Mouse (Mus musculus): ENCODE measurements around the gene Rapgef1.
A peak's percentile ranks its signal among the peaks of the same experiment; 100 is the strongest.
"Not testable (repeated sequence)": the region's sequence is repeated elsewhere in the genome, so short reads cannot be mapped to it uniquely, and the experiment has no call there.

Rapgef1 gene

DNA sequence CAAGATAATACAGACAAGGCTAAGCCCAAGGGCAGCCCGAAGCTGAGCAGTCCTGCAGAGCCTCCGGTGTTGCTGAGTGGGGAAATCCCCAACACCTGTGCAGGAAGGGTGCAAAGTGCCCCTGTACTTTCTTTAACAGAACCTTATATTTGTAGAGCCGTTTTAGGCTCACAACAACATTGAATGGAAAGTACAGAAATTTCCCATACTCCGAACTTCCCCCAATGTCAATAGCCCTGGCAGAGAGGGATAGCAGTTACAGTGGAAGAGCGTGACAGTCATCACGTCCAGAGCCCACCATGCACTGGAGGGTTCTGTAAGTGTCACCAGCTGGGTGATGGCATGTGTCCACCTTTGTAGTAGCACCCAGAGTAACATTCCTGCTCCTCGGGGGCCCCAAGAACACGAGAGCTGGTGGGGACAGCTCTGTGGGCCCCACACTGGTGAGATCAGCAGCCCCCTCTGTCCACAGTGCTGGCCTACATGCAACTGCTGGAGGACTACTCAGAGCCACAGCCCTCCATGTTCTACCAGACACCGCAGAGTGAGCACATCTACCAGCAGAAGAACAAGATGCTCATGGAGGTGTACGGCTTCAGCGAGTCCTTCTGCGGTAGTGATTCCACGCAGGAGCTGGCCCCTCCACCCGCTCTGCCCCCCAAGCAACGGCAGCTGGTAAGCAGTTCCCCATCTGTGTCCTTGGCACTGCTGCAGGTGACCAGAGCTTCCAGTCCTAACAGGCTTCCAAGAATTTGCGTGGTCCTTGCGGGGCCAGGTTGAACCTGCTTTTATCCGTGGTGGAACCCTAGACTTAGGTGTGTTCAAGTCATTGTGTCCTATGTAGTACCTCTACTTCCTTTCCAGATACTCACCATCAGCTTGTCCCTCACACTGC, 87.5 kb downstream of the Rapgef1 start:
- DNase-seq = peak; percentile 85

DNA sequence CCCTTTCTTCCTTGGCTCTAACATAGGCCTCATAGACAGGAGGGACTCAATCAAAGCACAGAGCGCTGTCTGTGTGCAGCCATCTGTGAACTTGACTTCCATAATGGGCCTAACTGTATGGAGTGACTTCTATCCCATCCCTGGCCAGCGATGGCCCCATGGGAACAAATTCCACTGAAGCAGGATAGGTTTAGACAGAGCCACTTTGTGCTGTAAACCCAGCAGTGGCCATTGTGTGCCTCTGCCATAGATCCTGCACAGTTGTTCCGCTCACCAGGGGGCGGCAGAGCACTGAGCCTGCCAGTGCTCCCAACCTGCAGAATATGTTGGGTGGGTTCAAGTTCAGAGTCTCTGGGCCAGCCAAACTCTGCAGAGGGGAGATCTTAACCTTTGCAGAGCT, 88.2 kb downstream of the Rapgef1 start:
- peak; percentile 58 for DNase-seq

DNA sequence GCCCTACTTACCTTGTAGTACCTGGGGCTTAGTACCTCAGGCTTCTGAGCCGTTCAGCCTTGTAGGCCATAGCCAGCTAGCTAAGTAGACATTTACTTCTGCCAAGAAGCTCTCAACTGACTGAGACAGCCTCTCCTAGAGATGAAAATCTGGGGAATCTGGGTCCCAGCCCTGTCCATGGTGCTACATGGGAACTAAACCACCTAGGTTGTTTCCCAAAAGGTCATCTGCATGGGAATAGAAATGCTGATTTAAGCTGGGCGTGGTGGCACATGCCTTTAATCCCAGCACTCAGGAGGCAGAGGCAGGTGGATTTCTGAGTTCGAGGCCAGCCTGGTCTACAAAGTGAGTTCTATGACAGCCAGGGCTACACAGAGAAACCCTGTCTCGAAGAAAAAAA, 88.7 kb downstream of the Rapgef1 start:
- DNase-seq = not testable (repeated sequence)

DNA sequence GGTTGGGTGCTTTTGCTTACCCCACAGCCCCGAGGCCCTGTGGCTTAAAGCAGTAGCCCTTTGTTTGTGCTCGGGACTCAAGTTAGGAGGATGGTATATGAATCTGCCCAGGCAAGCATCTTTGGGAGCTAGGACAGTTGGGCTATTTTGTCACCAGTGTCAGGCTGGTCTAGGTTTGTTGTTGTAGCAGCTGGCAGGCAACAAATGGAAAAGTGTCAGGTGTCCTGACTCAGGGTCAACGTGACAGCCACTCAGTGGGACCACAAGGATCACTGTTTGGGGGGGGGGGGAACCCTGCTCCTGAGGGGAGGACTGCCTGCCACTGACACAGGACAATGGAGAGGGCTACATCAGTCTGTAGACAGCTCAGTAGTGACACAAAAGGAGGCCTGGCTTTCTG, 91.5 kb downstream of the Rapgef1 start:
- no peak for DNase-seq

DNA sequence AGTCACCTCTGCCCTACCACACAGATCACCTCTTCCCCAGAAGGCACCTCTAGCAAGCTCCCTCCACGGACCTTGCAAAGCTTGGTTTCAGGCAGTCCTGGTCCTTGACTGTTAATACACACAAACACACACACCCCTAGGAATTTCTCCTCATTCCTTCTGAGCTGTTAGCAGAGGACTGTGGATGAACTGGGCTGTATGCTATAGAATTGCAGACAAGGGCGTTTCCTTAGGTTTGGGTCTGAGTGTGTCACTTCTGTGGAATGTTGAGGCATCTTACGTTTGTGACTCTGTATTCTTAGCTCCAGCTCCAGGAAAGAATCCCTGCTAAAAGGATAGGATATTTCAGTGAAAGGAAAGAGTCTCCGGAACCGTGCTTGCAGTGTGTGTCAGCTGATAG, 92.4 kb downstream of the Rapgef1 start:
- no peak for DNase-seq

DNA sequence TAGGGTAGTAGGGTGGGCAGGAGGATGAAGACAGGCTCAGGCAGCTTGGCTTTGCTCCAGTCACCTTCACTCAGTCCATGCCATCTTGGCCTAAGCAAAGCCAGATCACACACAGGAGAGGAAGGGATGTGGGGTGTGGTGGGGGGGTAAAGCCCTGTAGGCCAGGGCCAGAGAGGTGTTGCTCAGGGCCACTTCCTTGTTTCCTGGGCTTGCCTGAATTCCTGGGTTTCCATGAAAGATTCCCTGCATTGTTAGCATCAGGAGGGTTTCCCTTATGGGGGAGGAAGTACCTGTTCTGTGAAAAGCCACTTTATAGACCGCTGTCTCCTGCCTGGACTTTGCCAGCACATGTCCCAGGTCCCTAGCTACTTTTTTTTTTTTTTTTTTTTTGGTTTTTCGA, 94.0 kb downstream of the Rapgef1 start:
- DNase-seq = no peak

DNA sequence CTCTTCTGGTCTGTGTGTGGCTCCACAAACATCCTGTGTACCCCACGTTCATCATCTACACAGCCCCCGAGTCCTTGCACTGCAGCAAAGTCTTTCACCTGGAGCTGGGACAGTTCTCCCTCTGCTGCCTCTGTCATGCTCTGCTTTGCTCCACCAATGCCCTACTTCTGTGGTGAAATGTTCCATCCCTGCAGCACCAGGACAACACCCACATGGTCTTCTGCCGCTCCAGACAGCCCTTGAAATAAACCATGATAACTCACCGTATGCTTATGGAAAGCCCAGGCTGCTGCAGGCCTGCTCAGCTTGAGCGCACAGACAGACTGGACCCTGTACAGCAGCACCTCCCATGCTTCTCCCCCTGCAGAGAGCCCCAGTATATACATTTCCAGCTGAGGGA, 94.6 kb downstream of the Rapgef1 start:
- no peak for DNase-seq

DNA sequence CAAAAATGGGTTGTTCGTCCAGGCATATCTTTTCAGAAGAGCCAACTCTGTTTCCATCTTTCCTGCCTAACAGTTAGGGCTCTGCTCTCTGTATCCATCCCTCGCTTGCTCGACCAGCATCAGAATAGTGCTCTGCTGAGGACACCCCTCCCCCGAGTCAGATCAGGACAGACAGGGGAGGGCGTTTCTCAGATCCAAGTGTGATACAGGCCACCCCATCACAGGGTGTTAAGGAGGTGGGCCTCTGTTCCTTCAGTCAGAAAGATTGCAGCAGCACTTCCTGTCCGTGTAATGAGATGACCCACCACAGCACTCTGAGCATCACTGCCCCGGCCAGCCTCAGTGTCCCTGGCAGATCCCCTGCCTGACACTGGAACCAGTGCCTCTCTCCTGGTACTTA, 96.6 kb downstream of the Rapgef1 start:
- no peak for DNase-seq

DNA sequence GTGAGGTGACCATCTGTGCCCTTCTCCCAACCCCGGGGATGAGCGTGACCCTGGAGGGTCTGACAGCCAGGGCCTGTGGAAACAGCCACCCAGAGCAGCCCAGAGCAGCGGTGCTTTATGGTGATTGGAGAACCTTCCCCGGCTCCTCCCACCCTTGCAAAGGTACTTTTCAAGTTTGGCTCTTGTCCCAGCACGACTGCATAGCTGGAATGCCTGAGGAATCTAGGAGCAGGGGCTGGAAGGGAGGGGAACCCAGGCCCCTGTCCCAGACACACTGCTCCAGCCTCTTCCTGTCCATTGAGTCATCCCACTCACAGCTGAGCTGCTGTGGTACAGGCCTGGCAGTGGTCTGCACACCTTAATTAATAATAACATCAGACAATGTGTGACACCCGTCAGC, 97.2 kb downstream of the Rapgef1 start:
- no peak for DNase-seq

DNA sequence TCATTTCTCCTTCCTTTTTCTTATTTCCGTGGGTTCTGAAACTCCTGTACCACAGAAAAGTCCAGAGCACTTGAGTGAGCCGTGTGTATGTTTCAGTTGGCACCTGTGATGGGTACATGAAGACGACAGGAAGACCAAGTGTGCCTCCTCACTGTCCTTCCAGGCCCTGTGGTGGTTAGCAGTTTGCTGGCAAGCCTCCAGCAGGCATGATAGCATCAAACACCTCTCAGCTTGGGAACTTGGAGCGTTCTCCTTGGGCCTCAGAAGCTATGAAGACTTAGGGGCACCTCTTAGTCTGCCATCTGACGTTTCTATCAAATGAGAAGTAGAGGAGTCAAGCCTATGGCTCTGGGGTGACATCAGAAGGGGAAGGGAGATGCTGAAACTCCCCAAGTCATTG, 99.1 kb downstream of the Rapgef1 start:
- DNase-seq = no peak

DNA sequence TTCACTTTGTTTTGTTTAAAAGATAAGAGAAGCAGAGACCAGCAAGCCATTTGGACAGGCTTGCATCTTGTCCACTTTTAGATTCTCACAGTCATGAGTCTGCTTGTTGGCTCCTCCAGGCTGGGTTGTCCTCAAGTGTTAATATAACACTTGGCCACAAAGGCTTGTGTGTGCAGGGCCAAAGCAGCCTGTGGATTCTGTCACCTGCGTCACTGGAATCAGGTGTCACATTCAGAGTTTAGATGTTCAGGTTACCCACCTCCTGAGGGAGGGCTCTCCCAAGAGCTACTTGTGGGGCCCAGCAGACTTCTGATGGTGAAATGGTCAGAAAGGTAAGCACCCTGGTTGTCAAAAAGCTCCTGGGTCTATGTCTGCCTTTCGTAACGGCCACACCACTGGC, 103.6 kb downstream of the Rapgef1 start:
- no peak for DNase-seq

DNA sequence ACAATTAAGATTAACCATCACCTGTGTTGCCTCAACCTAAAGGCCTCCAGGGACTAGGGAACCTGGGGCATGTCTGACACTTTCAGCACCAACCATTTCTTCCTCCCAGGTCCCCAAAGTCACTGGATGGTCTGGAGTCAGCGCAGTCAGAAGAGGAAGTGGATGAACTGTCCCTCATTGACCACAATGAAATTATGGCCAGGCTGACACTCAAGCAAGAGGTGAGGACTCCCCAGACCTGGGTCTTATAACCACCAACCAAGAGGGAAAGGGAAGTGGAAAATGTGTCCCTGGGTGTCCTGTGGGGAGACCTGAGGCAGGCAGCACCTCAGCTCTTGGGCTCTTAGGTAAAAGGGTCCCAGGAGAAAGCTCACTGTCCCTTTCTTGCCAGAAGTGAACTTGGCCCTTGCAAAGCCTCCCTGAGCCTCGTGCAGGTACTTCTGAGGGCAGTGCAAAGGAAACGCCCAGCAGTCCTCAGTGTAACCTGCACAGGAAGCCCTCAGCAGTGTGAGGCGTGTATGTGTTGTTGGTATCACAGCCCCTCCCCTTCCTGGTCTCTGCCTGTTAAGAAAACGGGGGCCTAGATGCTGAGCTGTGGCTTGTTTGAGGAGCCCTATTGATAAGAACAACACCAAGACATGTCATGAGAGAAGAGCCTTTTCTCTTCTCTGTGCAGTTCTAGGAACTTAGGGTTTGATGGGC, 105.3 kb downstream of the Rapgef1 start:
- no peak for DNase-seq

DNA sequence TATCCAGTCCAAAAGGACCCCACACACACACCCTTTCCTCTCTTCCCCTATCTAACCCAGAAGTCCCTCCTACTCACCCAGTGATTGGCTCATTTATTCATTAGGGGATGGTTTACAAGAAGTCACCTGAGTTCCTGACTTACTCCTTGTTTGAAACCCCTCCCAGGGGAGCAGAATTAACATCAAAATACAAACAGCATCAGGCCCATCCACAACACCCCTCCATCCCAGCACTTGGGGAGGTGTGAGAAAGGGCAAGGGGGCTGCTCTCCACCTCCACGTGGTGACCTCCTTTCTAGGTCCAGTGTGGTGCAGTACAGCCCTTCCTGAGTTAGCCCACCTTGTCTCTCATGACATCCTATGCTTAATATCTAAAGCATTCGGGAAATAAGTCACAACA, 110.0 kb downstream of the Rapgef1 start:
- no peak for DNase-seq

DNA sequence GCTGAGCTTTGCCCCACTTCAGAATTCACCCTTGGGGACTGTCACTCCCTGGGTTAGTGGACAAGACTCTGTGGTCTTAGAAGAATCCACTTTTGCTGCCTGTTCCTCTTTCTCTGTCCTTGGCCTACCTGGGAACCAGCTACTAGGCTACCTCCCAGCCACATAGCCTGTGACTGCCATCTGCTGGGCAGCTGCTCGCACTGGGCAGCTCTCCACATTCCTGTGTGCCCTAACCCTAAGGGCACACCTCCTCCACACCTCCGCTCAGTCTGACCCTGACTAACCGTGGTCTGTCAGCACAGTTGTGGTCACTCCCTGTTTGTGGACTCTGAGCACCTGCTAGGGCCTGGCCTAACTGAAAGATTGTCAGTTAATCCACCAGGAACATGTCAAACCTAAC, 112.0 kb downstream of the Rapgef1 start:
- peak; percentile 63 for DNase-seq

DNA sequence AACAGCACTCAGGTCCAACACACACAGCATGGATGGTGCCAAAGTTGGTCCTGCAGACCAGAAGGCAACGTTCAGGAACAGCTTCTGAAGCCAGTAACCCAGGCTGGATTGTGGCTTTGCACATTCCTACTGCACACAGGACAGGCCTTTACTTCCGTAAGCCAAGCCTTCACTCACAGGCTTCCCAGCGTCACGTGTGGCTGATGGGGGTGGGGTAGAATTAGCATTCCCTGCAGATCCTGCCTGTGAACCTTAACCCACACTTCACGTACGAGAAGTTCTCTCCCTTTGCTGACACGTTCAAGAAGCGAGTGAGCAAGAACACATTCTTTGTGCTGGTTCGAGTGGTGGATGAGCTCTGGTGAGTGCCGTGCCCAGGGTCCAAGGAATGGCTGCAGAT, 113.0 kb downstream of the Rapgef1 start:
- DNase-seq = no peak

DNA sequence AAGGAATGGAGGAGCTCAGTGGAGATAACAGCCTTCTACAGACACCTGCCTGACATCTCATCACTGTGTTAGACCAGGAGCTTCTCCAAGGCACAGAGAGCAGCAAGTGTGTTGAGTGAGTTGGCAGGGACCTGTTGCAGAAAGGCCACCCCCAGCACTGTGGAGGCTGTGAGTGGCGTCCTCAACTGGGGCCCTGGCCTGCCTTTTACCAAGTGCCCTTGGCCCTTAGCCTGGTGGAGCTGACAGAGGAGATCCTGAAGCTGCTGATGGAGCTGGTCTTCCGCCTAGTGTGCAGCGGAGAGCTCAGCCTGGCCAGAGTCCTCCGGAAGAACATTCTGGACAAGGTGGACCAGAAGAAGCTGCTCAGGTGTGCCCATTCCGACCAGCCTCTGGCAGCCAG, 113.8 kb downstream of the Rapgef1 start:
- DNase-seq = no peak

DNA sequence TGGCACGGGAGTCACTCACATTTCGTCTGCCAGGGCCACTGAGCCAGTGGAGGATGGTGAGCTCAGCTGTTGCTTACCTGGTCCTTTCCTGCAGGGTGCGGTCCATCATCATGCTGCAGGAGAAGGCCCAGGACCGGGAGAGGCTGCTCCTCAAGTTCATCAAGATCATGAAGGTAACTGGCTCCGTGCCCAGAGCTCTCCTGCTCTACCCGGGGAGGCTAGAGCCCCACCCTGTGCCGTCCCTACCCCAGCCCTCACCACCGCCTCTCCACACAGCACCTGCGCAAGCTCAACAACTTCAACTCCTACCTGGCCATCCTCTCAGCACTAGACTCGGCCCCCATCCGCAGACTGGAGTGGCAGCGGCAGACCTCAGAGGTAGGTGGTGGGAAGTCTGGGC, 116.2 kb downstream of the Rapgef1 start:
- no peak for DNase-seq

DNA sequence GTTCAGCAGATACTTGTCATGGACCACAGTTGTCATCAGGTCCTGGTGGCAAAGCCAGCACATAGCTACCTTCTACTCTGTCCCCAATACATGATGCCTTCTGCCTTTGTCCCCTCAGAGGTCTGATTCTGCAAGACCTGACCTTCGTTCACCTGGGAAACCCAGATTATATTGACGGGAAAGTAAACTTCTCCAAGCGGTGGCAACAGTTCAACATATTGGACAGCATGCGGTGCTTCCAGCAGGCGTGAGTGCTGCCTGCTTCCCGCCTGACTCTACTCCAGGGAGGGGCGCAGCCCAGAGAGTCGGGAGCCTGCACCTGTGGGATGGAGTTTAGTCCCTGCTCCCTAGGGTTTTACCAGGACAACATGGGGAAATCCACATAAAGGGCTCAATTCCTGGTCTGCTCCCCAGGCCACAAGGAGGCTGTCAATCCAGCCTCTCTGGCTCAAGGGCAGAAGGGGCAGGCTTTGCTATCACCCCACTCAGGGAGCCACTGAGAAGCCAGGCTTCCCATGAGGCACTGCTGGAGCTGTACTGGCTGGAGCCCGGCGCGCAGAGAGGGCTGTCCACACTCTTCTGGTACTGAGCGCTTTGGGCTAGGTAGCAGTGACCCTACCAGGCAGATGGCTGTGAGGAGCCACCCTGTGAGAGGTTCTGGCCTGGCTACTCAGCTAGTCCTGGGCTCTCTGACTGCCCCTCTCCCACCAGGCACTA, 117.8 kb downstream of the Rapgef1 start:
- DNase-seq = no peak

DNA sequence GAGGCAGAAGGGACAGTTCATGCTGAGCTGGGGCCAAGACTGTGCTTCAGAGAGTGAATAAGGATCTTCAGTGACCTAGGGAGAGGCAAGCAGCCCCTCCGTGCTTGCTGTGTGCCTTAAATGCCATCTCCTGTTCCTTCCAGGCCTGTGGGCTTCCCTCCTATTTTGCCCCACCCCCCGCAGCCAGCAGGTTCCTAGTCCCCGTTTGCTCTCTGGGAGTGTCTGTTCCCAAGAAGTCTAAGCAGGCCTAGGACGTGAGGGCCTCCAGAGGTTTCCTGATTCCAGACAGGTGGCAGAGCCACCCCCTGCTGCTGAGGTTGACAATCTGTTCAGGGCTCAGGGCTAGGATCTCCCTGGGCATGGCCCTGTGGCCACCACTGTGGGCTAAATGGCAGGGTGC, 119.3 kb downstream of the Rapgef1 start:
- DNase-seq = no peak

DNA sequence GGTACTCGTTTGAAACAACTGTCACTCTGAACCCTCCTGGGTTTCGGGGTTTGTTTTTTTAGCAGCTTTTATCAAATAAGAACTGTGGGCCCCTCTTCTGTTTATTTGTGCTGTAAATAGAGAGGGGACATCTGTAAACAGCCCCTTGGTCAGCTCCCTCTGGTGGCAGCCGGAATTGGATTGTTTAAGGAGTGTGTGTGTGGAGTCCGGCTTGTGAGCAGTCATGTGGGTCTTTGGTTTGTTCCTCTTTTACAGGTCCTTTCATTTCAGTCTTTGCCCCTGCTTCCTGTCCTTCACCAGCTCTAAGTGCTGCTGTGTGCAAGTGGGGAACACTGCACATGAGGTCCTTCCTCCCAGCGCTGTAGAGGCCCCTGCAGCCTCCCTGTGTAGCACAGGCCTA, 119.8 kb downstream of the Rapgef1 start:
- no peak for DNase-seq

DNA sequence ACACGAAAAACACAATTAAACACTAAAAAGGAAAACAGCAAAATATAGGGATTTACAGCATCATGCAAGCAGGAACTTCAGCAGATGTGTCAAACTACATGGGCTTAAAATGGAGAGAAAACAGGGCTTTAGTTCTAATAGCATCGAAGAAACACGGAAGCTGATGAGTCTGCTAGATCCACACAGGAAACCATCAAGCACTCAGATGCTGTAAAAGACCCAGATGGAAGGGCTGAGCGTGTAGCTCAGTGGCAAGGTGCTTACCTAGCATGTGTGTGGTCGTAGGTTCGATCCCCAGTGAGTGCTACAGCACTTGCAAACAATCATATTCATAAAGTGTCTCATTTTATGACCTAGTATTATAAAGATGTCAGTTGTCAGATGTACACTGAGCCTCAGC, 121.7 kb downstream of the Rapgef1 start:
- no peak for DNase-seq

DNA sequence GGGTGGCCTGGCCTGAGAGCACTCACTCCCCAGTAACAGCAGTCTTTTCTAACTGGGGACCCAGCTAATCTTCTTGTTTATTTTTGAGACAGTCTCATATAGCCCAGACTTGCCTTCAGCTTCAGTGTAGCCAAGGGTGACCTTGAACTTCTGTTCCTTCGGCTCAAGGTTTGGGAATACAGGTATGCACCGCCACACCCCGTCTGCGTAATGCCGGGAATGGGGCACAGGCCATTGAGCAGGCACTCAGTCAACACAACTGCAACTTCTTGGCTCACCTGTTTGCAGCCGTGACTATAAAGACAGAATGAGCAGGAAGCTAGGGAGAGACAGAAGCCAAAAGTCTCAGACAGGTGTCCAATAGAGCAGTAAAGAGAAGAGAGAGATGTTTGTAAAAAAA, 124.7 kb downstream of the Rapgef1 start:
- no peak for DNase-seq

DNA sequence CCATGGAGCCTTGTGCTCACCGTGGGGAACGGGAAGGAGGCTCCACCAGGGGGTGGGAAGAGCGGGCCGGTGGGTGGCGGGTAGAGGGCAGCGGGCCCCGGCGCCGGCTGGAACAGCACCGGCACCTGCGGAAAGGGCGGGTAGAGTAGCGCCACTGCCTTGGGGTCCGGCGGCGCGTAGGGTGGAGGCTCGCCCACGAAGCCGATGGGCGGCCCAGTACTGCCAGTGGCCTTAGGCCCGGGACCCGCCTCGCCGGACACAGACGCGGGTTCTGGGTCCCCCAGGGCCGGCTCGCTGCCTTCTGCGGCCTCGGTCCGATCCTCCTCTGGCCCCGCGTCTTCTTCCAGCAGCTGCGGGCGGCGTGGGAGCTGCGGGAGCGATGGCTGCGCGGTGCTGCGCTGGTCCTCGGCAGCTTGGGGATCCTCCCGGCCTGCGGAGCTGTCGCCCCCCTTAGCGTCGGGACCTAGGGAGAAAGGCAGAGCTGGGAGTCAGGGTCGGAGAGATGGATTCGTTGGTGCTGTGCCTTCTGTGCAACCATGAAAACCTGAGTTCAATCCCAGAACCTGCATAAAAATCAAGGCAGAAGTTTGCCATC, 127.8 kb downstream of the Rapgef1 start:
- no peak for DNase-seq

DNA sequence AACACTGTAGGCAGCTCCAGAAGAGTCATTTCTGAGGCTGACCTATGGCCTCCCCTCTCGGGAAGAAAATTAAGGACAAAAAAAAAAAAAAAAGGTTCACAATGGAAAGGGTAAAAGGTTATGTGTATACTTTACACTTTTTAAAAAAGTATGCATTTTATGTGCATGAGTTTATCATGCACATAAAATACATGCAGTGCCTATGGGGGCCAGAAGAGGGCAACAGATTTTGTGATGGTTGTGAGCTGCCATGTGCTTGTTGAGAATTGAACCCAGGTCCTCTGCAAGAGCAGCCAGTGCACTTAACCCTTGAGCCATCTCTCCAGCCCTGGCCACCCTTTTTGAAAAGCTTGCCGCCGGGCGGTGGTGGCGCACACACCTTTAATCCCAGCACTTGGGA, 128.3 kb downstream of the Rapgef1 start:
- DNase-seq = no peak
